Mouse (Mus musculus): ENCODE results near the gene Tspan3.

DNA sequence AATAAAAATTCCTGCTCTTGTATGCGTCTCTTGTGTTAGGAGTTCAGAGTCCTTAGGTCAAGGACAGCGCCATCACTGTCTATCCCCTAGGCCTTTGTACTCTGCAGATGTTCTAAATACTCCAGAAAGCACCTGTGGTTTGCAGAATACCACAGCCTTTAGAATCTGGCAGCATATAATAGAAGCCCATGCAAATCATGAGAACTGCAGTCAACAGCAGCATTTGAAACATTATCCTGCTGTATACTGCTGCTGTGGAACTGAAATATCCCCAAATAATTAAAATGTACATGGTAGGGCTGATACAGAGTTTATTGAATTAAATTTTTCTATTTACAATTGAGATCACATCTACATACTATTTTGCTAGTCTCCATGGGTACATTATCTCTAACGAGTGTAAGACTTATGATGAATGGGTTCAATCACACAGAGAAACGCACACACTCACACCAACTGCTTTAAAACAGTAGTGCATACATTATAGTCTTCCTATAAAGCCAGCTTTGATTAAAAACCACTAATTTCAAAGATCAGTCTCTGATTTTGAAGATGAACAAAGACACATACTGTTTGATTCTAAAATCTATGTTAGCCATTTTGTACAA lies 29.6 kb downstream of the Tspan3 start:
- no peak for TF ChIP-seq CTCF (IDR thresholded peaks at IDR 0.05; ENCODE audit: extremely low read depth, insufficient read depth, low read length)
- TF ChIP-seq POLR2A (IDR thresholded peaks at IDR 0.05; ENCODE audit: extremely low read depth, insufficient read depth, low read length): no peak
